Mouse (Mus musculus) heart, postnatal 10 days (tissue): Measurements from ENCODE around the gene Htr3b. TPM values are rescaled to one million over a fixed set of nuclear protein-coding genes. Genes with fewer than 3 reads are reported as not detected.

Experiments
- DNase-seq, 2 experiments: peaks; one replicate each; pipeline ENCODE4 v3.0.0; 2021
- intact Hi-C: fragments of 180-260 bp; cut with DNase I; formaldehyde crosslinking; loops from one replicate; pipeline ENCODE4 v1.15.1; 2025
- total RNA-seq, 2 experiments: library from RNA; stranded (reverse); gene quantifications; 2 replicates each; pipeline ENCODE4 v1.2.3; 2021

Htr3b gene
- total RNA-seq, 2 experiments from 2014 or later = not detected

- DNase-seq = peak in 1 of 2 experiments; percentile 2
- intact Hi-C loops = no loop called here
Measured at GRCm38 (mm10) chr9:48942349-48942748, 22.4 kb downstream of the Htr3b start.

DNA sequence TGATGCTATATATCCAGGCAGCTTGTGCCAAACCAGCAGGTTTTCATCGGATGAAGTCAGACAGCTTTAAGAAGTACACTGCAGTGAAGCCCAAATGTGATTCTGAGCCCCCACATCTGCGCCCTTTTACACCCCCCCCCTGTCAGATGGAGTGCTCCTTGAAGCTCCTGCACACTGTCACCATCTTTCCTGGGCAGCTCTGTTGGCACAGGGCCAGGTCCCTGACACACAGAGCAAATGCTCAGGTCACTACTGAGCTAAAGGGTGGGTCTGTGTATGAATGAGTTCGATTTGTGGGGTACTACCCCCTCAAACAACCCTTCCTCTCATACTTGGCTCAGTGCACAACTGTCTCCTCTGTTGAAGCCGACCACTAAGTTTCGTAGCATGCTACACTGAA, 35.4 kb downstream of the Htr3b start:
- intact Hi-C loops = no loop called here
- no peak for DNase-seq

DNA sequence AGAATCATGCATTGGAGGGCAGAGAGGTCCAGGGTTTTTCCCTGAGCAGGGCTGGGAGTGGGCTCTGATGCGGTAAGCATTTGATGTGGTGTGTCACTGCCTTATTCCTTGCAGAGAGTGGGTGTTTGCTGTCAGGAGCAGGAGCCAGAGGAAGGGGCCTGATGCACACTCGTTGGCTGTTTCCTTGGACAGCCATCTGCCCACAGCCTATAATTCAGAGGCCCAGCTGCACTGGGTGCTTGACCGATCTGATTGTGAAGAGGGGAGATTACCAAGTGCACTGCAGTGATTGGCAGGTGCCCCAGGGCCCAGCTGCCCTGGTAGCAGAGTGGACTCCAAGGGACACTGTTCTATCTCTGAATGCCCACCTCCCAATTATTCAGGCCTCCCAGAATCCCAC, 36.0 kb downstream of the Htr3b start:
- intact Hi-C loops = no loop called here
- DNase-seq = no peak

DNA sequence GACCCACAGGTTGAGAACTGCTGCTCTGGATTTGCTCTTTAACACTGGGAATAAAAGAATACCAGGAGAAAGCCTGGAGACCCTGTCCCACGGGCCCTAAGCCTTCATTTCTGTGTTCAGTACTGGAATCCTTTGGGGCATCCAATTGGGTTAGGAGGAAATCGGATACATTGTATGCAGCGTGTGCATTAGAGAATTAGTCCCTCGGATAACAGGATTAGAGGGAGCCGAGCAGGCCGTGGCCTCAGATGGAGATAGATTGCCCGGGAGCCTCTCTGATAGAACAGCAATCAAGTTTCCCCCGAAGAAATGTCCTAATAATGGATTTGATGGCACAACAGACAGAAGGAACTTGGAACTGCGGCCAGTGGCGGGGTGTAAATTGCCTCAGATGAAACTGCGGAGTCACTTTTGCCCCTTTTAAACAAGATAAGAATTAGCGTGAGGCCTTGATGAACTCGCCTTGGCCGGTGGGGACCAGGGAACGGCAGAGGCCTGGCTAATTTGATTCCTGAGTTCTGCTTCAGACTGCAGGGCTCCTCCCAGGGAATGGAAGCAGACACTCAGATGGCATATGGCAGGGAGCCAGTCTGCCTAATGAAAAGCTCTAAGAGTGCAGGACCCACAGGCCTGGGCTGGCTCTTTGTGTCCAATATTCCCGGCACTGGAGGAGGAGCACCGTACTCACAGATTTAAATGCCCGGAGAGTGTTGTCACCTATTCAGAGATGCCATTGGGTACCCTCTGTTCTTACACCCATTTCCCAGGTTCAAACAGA, 48.6 kb downstream of the Htr3b start:
- intact Hi-C loops = no loop called here
- DNase-seq = no peak

- DNase-seq = peak; percentile 78 to 82
- intact Hi-C loops = no loop called here
Measured at GRCm38 (mm10) chr9:48910885-48911537, 53.8 kb downstream of the Htr3b start, which contains the start of gene Htr3a. Htr3a (minus strand) TSS chr9:48911099.

DNA sequence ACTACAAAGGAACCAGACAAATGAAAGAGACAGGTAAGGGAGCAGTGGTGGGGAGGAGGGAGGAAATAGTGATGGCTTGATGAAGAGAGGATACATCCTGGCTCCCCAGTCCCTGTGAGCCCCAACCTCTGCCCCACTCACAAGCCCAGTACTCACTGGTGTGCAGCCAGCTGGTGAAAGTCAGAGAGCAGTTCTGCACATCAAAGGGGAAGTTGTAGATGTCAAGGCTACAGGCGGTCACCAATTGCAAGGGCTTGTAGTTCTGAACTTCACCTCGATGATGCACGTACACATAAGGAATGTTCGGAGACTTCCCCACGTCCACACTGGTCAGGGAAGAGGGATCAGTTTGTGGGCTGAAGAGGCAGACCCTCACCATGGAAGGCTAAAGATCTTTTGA, 60.4 kb downstream of the Htr3b start:
- intact Hi-C loops = no loop called here
- DNase-seq = no peak

GRCm38 (mm10) chr9:48903766-48904165, 61.0 kb downstream of the Htr3b start:
- DNase-seq = no peak
- intact Hi-C loops = no loop called here

- DNase-seq = peak; percentile 52 to 67
- intact Hi-C loops = loop anchor here (1.0 kb wide), 1 partner anchor 74 kb away; no protein-coding TSS in a partner anchor
Measured at GRCm38 (mm10) chr9:48898551-48898950, 66.2 kb downstream of the Htr3b start.

GRCm38 (mm10) chr9:48895819-48896536, 68.8 kb downstream of the Htr3b start:
- DNase-seq = no peak
- intact Hi-C loops = no loop called here

DNA sequence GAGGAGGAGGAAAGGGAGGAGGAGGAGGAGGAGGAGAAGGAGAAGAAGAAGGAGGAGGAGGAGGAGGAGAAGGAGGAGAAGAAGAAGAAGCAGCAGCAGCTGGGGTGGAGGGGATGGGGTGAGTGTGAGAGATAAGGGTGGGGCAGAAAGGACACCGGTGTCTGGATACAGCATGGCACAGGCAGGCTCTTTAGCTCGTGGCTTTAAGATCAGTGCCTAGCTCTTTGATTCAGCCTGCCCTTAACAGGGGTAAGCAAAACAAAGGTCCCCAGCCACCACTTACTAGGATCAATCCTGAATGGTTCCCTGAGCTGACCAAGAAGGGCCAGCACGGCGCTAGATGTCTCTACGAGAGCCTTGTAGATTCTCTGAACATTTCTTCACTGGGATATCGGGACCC, 70.0 kb downstream of the Htr3b start:
- intact Hi-C loops = loop anchor here (1.0 kb wide), 3 partner anchors 34 to 248 kb away; no protein-coding TSS in a partner anchor
- DNase-seq = no peak

DNA sequence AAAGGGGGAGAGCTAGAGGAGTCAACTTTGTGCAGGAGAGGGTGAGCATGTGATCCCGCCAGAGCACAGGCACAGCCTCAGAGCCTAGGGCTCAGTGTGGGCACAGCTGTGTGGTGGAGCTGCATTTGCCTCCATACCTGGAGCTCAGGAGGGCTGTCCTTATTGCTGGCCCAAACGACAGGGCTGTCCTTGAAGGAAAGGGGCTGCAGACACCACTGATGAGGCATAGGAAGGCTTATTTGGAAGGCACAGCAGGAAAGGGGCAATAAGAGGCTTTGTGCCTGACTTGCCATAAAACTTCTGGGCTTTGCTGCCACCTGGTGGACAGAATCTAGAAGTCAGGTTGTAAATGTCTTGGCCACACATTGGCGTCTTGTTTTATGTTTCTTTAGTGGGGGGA, 70.8 kb downstream of the Htr3b start:
- peak; percentile 73 to 85 for DNase-seq
- intact Hi-C loops = loop anchor here (1.0 kb wide), 3 partner anchors 34 to 248 kb away; no protein-coding TSS in a partner anchor

DNA sequence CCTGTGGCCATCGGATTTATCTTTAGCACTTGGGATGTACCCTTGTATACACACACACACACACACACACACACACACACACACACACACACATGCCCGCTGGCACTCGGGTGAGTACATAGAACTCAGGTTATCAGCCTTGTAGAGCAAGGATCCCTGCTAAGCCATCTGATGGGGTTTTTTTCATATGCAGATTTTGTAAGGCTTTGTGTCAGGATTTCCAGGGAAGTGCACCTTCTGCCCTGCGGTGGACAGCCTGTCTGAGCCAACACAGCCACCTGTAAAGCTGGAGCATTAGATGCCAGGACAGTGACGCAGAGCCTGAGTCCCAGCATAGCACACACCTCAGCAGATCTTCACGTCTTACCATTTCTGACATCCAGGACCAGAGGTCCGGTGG, 75.7 kb downstream of the Htr3b start:
- intact Hi-C loops = no loop called here
- DNase-seq = no peak

Other genes with a start within 250 kb of the Htr3b start
- 100 to 1,000 TPM in 1 of 2 experiments, 10 to 100 TPM in 1; 25.5 to 199 TPM for gene Zbtb16, start 128.8 kb downstream of the Htr3b start, total RNA-seq
- gene Htr3a, start 53.9 kb downstream of the Htr3b start, total RNA-seq = not detected
- 100 to 1,000 TPM; 161 to 198 TPM for gene Usp28, start 20.4 kb upstream of the Htr3b start, total RNA-seq
- 10 to 100 TPM; 12.1 to 12.4 TPM for gene Zw10, start 90.6 kb upstream of the Htr3b start, total RNA-seq
- gene Tmprss5, start 116.3 kb upstream of the Htr3b start, total RNA-seq = under 1 TPM in 1 of 2 experiments, not detected in 1; 0.14 TPM